Mouse (Mus musculus) liver, embryonic 14.5 days (tissue): ENCODE measurements around the gene Ddb2.

Experiments used
- CTCF ChIP-seq: IDR thresholded peaks from 2 replicates; pipeline ENCODE4 v1.5.1; 2016; ENCODE audit warnings: antibody characterized with exemption, low read depth, control low read depth
- EP300 ChIP-seq: IDR thresholded peaks from 2 replicates; pipeline ENCODE4 v1.6.1; 2016; ENCODE audit warnings: antibody characterized with exemption, low read depth

GRCm38 (mm10) chr2:91190501-91190900, 46.3 kb downstream of the Ddb2 start:
- TF ChIP-seq EP300 (no peak), CTCF (no peak)
